Mouse (Mus musculus) erythroblast, embryonic 14.5 days (primary cell): ENCODE data around the gene Mcat.

Experiments used
- GATA1 ChIP-seq: IDR thresholded peaks from 2 replicates; pipeline ENCODE4 v1.6.1; 2012; ENCODE audit warnings: low read length, inconsistent platforms, mixed read lengths
- TAL1 ChIP-seq: IDR thresholded peaks from 3 replicates; pipeline ENCODE4 v1.6.1; 2012; ENCODE audit warnings: low read length, inconsistent platforms, mixed read lengths

DNA sequence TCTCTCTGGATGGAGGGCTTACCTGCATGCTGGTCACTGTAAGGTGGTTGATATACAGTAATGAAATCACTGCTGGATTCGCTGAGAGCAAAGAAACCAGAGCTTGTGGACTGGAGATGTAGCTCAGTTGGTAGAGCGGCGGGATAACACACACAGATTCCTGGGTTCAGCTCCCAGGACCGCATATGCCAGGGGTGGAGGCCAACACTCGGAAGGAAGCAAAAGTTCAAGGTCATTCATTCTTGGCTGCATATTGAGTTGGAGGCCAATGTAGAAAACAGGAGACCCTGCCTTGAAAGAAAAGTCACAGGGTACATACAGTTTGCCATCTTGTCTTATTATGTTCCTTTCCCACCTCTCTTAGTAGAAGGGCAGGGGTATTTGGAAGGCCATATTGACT is 33.8 kb downstream of the Mcat start:
- TF ChIP-seq GATA1 (no peak), TAL1 (no peak)
